Mouse (Mus musculus): ENCODE measurements around the gene Apol10a.
"Not testable (repeated sequence)": the region's sequence is repeated elsewhere in the genome, so short reads cannot be mapped to it uniquely, and the experiment has no call there.

GRCm38 (mm10) chr15:77476693-77477092, at the start of gene Apol10a:
- TF ChIP-seq CTCF (IDR thresholded peaks at IDR 0.05); POLR2A (IDR thresholded peaks at IDR 0.05; ENCODE audit: insufficient read depth, low read depth, low read length): not testable (repeated sequence)
